Mouse (Mus musculus) G1E (cell line): ENCODE data around the gene BC051019.

ENCODE experiments used
- CTCF ChIP-seq: IDR thresholded peaks from 2 replicates; pipeline ENCODE4 v1.5.1; 2012; ENCODE audit warnings: low read depth, low read length, inconsistent platforms, mixed read lengths
- GATA1 ChIP-seq: IDR thresholded peaks from 2 replicates; pipeline ENCODE4 v1.6.1; 2012; ENCODE audit warnings: borderline replicate concordance, low read length, inconsistent platforms, mixed read lengths
- TAL1 ChIP-seq: conservative IDR thresholded peaks from 2 replicates; pipeline ENCODE4 v1.6.1; 2012; ENCODE audit warnings: low read depth, low read length, inconsistent platforms, mixed read lengths

DNA sequence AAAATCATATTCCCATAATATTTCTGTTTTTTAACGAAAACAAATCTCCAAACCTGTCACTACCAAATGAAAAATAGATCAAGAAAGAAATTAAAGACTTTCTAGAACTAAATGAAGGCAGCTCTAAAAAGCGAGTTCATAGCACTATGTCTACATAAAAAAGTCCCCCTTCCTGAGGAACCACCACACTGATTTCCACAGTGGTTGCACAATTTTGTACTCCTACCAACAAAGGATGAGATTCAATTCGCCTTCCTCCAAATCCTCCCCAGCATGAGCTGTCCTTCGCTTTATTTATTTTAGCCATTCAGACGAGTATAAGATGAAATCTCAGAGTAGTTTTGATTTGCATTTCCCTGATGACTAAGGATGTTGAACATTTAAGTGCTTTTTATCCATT, 57.0 kb downstream of the BC051019 start:
- no peak for TF ChIP-seq CTCF
- no peak for TF ChIP-seq TAL1
- TF ChIP-seq GATA1: no peak
